Mouse (Mus musculus) B cell, adult 2 months (primary cell): ENCODE measurements around the gene Rbm10.
A peak's percentile ranks its signal among the peaks of the same experiment; 100 is the strongest.

Experiments used
- DNase-seq, 2 experiments: peaks; one replicate each; pipeline ENCODE4 v3.0.0; 2022

The Rbm10 gene

GRCm38 (mm10) chrX:20617176-20617902 is at the start of gene Rbm10, which contains the start of gene Ndufb11:
Gene Rbm10 (plus strand): TSS chrX:20617503.
Gene Ndufb11 (minus strand): TSS chrX:20617619.
- DNase-seq, result peak; percentile 77 to 80

GRCm38 (mm10) chrX:20571024-20571423 is 46.3 kb upstream of the Rbm10 start:
- DNase-seq, result no peak

GRCm38 (mm10) chrX:20572683-20573082 is 44.6 kb upstream of the Rbm10 start:
- DNase-seq, result no peak

- no peak for DNase-seq
Measured at GRCm38 (mm10) chrX:20573927-20574326, 43.4 kb upstream of the Rbm10 start.

- peak; percentile 21 to 32 for DNase-seq
Measured at GRCm38 (mm10) chrX:20587968-20588367, 29.3 kb upstream of the Rbm10 start.

GRCm38 (mm10) chrX:20608500-20608899 is 8.8 kb upstream of the Rbm10 start:
- DNase-seq, result no peak

GRCm38 (mm10) chrX:20616861-20617175 is 485 bp upstream of the Rbm10 start:
- DNase-seq, result no peak

- DNase-seq, result peak in 1 of 2 experiments; percentile 50
Measured at GRCm38 (mm10) chrX:20617903-20618399, 648 bp downstream of the Rbm10 start.

GRCm38 (mm10) chrX:20638141-20638540 is 20.8 kb downstream of the Rbm10 start:
- no peak for DNase-seq

- no peak for DNase-seq
Measured at GRCm38 (mm10) chrX:20644780-20645179, 27.5 kb downstream of the Rbm10 start.

GRCm38 (mm10) chrX:20657593-20657992 is 40.3 kb downstream of the Rbm10 start:
- no peak for DNase-seq

GRCm38 (mm10) chrX:20658026-20658652 is 40.8 kb downstream of the Rbm10 start, which contains the start of gene Uba1:
Gene Uba1 (plus strand): TSS chrX:20658326.
- DNase-seq, result peak; percentile 78 to 83

- peak; percentile 24 to 32 for DNase-seq
Measured at GRCm38 (mm10) chrX:20658891-20659406, 41.6 kb downstream of the Rbm10 start.

- peak in 1 of 2 experiments; percentile 1 for DNase-seq
Measured at GRCm38 (mm10) chrX:20662317-20662715, 45.0 kb downstream of the Rbm10 start.

- peak; percentile 84 to 88 for DNase-seq
Measured at GRCm38 (mm10) chrX:20662716-20663443, 45.6 kb downstream of the Rbm10 start.

- DNase-seq, result no peak
Measured at GRCm38 (mm10) chrX:20663444-20663790, 46.1 kb downstream of the Rbm10 start.

- DNase-seq, result peak; percentile 79 to 83
Measured at GRCm38 (mm10) chrX:20687519-20688067, 70.3 kb downstream of the Rbm10 start, which contains the start of gene Cdk16. Gene Cdk16 (plus strand): TSS chrX:20687954.

- peak; percentile 82 to 83 for DNase-seq
Measured at GRCm38 (mm10) chrX:20688068-20688547, 70.8 kb downstream of the Rbm10 start.

- DNase-seq, result peak; percentile 60 to 66
Measured at GRCm38 (mm10) chrX:20688615-20689014, 71.3 kb downstream of the Rbm10 start.

GRCm38 (mm10) chrX:20691566-20691965 is 74.3 kb downstream of the Rbm10 start:
- no peak for DNase-seq

GRCm38 (mm10) chrX:20692616-20693015 is 75.3 kb downstream of the Rbm10 start:
- DNase-seq, result no peak

GRCm38 (mm10) chrX:20695842-20696241 is 78.5 kb downstream of the Rbm10 start:
- no peak for DNase-seq
